Mouse (Mus musculus) ovary, postnatal 36 days (tissue): ENCODE measurements around the gene Tnfaip8l2.
A peak's percentile ranks its signal among the peaks of the same experiment; 100 is the strongest.
"Not testable (repeated sequence)": the region's sequence is repeated elsewhere in the genome, so short reads cannot be mapped to it uniquely, and the experiment has no call there.

Experiments used
- DNase-seq: peaks from one replicate; pipeline ENCODE4 v3.0.0; 2022; ENCODE audit warnings: low spot score, mixed read lengths

Tnfaip8l2 gene

DNA sequence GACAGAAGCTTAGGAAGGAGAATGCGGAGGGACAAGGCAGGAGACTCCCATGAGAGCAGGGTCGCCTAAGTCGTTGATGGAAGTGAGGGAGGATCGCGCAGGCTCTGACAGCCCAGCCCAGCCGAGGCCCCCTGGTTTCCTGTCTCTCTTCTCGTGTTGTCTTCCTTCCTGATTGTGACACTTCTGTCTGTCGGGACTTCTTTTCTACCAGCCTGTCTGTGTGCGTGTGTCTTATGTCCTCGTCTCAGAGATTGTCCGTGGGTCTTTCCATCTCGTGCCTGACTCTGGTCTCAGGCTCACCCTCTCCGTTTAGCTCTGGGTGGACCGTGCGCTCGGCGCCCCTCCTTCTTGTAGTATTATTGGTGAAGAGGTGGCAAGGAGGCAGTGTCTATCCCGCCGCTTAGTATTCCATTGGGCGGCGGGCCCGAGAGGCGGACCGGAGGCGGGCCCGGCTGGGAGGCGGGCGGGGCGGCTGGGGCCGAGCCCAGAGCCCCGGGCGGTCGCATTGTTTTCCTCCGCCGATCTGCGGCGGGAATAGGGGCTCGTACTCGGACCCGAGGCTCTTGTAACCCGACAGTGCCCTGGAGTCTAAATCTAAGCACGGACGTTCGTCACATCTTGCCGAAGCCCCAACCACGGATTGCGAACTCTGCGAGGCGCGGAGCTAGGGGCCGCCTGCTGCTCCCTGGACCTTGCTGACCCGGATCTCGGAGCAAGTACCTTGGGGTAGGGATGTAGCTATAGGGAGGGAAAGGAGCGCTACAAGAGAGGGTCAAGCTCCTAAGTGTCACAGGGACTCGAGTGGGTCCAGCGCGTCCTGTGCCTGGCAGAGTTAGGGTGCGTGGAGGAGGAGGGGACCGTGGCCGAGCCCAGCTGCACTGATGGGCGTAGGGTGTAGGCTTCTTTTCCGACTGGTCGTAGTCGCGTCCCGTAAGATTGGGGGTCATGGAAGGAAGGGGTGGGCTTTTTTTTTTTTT, 18.1 kb upstream of the Tnfaip8l2 start, which contains the start of gene Sema6c:
Sema6c (plus strand) TSS at position 471 of the 977 bp plus-strand sequence.
- peak; percentile 90 for DNase-seq

DNA sequence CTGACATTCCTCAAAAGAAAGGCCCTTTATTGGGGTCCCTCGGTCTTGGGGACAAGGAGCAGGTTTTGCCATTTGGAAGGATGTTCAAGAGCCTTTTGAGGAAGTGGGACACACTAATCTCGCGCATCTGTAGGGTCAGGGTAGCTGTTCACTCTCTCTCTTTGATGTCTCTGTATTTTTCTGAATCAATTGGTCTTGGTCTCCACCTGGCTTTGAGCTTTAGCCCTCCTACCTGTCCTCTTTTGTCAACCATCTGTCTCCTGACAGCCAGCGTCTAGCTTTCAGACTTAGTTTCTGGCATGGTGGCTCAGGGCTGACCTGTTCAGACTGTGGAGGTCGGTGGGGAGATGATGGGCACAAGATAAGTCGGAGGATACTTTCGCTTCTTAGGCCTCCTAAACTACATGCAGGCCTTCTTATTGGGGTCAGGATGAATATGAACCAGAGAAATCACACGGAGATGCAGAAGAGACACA, 17.4 kb upstream of the Tnfaip8l2 start:
- no peak for DNase-seq

DNA sequence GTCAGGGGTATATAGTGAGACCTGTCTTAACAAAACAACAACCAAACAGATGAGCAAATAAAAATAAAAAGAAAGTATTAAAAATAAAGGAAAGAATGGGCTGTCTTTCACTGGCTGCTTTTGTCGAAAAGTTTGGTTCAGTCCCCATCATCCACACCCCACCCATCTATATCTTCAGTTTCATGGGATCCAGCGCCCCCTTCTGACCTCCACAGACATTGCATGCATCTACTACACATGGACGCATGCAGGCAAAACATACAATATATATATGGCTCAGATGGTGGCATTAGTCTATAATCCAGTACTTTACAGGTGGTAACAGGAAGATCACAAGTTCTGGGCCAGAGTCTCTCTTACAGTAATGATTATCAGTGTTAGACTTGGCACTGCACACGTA, 11.7 kb upstream of the Tnfaip8l2 start:
- no peak for DNase-seq

DNA sequence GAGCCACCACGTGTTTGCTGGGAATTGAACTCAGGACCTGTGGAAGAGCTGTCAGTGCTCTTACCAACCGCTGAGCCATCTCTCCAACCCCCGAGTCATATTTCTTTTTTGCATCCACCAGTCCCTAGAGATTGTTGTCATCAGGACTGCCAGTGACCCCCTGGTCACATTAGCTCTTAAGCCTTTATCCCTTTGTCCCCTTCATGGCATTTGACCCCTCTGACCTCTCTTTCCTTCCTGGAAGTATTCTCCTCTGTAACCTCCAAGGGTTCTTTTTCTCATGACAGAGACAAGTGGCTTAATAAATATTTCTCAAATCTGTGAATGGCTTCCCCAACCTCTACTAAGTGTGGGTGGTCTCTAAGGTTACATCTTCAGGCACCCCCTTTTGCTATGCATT, 5.8 kb upstream of the Tnfaip8l2 start:
- DNase-seq: no peak

DNA sequence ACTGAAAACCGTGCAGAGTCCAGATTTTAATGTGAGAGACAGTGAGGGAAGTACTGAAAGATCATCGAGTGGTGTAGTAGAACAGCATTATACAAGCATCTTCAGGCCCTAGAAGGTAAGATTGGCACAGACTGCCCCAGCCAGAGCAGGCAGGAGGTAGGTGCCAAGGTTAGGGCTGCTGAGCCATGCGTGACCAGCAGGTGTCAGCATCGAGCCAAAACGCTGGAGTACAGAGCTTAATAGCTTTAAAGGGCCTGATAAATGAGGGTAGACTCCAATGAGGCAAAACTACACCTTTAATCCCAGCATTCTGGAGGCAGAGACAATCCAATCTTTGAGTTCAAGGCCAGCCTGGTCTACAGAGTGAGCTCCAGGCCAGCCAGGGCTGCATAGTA, 454 bp upstream of the Tnfaip8l2 start:
- DNase-seq: peak; percentile 87

DNA sequence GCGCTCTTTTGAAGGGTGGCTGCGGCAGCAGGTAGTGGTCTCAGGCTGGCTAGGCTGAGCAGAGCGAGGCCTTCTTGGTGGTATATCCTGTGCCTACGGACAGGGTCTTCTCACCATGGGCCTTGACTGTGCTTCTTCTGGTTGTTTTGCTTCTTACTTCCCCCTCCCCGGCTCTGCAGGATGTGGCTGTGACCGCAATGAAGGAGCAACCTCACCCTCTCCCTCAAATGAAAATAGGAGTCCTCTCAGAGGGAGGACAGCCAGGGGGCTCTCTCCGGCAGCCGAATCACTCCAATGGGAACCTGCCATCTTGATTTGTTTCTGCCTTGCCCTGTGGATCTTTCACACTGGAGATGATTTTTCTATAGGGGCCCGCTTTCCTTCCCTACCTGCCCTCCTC, 686 bp downstream of the Tnfaip8l2 start:
- no peak for DNase-seq

DNA sequence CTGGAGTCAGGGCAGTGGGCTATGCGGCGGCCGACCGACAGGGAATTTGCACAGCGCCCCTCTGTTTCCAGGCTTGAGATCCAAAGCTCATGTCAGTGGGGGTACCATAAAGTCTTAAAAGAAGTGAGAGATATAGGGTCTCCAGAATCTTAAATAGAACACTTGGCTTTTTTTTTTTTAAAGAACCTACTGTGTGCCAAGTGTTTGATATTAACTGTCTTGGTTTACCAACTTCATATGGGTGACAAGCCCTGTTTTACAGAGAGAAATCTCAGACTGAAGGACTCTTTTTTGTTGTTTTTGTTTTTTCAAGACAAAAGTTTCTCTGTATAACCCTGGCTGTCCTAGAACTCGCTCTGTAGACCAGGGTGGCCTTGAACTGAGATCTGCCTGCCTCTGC, 1.4 kb downstream of the Tnfaip8l2 start:
- DNase-seq: no peak

DNA sequence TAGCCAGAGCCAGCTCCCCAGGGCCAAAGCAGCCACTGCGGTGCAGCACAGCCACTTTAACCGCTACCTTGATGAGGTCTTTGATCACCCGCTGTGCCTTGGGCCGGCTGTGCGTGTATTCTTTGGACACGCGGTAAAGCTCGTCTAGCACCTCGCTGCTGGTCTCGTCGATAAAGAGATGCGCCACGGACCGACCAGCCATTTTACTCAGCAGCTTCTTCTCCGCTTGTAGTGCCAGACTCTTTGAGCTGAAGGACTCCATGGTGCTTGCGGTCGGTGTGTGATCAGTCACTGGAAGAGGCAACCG, 1.9 kb downstream of the Tnfaip8l2 start:
- no peak for DNase-seq

DNA sequence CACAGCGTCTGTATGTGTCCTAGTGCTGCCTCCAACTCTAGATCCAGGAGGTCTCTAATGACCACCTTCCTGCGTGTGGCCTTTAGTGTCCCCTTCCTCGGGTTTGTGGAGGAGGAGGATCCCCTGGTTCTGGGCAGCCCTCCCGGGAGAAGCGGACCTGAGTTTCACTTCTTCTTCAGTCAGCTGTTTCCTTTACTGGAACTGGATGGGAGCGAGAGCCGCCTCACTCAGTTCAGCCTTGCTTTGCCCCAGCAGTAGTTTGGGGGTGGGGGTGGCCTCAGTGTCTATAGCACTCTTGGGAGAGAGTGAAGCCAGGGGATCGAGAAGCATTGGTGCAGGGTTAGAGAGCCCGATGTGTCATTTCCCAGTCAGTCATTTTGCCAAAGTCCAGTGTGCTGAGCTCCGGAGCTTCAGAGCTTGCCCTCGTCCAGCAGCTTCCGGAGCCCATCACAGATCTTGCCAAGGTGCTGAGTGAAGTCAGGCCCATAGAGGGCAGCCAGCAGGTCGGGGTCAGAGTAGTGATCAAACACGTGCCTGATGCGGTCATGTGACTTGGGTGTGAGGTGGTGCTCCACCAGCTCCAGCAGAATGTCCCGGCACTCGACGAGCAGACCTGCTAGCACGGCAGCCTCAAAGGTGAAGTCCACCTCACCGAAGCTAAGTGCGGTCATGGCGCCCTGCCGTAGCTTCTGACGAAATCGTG, 2.4 kb downstream of the Tnfaip8l2 start:
- DNase-seq: no peak

DNA sequence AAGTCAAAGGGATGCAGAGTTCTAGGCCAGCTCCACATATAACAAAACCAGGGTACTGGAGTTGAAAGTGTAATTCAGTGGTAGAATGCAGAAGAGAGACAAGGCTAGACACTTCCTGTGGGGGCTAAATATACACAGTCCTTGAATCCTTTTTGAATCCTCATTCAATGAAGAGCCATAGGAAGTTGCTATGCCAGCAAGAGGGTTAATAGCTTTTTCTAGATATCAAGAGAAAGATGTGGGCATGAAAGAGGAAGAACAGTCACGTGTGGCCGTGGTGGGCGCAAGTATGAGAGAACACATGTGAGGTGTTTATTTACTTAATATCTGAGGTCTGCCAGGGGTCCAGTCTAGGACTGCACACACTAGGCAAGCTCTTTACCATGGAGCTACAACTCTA, 5.8 kb downstream of the Tnfaip8l2 start:
- no peak for DNase-seq

DNA sequence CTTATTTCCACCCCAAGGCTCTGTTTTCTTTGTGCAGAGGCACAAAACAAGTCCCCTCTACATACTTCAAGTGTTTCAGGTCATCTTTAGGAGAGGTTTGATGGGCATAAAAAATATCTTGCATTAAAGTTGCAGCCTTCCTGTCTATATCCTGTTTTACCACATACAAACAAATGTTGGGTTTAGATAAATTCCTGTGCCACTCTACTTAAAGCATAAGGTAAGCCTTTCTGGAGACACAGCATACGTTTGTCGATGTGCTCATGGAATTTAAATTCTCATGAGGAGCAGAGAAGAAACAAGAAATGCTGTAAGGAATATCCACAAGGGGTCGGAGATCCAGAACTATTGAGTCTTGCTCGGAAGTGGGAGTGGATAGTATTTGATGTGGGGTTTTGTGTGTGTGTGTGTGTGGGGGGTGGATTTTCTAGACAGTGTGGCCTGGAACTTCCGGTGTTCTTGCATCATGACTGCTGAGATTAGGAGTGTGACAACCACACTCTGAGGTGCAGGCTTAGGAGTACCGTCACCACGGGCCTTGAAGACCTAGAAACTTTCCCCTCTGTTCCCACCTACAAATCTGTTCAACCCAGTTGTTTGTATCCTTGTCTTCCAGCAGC, 6.6 kb downstream of the Tnfaip8l2 start:
- no peak for DNase-seq

DNA sequence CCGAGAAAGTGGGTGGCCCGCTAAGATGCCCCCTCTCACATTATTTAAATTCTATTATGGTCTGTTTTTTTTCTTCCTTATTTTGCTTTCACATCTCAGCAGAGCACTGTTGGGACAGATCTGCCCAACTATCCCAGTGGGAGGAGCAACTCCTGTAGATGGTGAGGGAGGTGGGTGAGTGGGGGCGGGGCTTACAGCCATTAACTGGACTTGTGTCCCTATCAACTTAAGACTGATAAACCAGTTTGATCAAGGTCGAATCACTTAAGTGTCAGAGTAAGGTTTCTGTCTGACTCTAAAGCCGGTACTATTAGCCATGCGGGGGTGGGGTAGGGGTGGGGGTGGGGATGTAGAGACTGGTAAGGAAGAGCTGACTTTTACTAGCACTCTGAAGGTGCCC, 7.1 kb downstream of the Tnfaip8l2 start:
- DNase-seq: peak; percentile 71

DNA sequence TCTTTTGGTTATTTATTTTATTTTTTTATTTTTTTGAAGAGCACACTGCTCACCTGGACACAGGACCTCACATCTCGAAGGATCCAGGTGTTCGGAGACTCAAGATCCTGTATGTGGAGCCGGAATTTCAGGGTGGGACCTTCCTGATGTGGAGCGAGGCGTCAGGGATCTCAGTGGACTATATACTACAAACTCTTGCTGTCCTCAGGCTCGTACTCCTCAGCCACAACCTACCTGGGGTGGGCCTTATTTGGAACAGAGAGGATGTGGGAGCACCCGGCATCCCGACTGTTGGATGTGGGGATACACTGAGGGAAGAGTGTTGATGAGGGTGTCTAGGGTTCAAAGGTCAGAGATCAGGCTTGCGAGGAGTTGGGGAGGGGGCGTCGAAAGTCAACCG, 8.0 kb downstream of the Tnfaip8l2 start:
- not testable (repeated sequence) for DNase-seq

DNA sequence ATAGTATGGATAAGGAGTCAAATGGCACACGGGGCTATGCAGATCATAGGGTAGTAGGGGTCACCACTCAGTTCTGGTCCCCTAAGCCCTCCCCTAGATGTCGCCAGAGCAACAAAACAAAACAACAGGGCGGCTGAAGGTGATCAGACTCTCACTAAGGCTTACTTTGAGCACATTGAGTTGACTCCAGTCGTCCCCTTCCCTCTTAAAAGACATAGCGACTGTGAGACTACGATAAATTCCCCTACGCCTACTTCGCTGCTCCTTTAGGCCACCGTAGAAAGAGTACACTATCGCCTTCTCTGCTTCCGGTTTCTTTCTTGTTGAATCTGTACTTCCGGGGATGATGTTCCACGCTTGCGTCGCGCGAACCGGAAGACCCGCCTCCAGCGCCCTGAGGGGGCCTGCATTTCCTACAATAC, 8.5 kb downstream of the Tnfaip8l2 start, which contains the start of the genes Scnm1 and Lysmd1:
Scnm1 (minus strand) TSS at position 332 of the 422 bp plus-strand sequence.
Lysmd1 (plus strand) TSS at position 409 of the 422 bp plus-strand sequence.
- peak; percentile 87 for DNase-seq

DNA sequence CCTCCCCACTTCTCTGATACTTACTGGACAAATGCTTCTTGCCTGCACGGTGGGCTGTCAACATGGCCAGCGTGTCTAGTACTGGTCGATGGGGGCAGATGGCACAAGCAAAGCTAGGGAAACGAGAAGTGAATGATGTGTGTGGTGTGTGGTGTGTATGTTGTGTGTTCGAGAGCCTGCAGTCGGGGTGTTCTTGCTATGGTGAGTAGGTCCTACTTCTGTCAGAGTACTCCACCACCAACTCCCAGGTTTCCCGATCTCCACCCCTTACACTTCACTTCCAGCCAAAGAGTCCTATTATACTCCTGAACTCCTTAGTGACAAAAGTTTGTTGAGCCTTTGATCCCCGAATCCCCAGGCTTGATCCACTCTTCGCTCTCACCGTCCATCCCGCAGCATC, 9.0 kb downstream of the Tnfaip8l2 start:
- no peak for DNase-seq

DNA sequence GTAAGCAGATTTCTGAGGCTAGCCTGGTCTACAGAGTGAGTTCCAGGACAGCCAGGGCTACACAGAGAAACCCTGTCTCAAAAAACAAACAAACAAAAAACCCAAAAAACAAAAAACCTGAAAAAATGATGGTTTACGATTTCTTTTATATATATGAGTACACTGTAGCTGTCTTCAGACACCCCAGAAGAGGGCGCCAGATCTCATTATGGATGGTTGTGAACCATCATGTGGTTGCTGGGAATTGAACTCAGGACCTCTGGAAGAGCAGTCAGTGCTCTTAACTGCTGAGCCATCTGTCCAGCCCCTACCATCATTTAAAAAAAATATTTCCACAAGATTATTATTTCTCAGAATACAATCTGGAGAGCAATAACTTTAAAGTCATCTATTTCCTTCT, 9.8 kb downstream of the Tnfaip8l2 start:
- not testable (repeated sequence) for DNase-seq

DNA sequence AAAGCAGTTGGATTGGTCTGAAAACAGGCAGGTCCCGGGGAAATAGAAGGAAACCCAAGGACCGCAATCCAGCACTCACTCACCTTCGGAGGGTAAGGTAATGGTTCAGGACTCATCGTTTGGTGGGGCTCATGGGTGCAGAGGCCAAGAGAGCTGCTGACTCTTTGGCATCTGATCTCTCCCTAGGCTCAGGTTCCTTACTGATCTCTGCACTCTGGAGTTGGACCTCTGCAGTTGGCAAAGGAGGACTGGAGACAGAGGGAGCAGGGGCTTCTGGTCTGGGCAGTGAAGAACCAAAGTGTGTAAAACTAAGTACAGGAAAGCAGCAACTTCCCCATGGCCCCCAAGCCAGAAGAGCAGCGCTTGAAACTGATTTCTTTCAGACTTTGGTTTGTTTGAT, 12.1 kb downstream of the Tnfaip8l2 start:
- no peak for DNase-seq

DNA sequence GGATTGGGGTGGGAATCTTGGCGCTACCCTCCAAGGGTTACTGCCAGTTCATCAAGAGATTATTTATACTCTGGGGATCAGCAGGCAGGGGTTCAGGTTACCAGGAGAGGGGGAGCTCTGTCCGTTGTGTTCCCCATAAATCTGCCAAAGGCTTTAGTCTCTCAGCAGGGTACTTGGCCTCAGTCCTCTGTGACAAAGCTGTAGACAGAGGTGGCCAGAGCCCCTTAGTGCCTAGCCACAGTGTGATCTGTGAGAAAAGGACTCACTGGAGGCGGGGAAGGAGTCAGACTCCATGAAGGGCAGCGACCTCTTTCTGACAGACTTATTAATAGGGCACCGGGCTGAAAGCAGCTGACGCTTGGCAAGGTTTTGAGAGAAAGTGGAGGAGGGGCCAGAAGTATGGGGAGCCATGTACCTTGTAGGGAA, 12.9 kb downstream of the Tnfaip8l2 start:
- no peak for DNase-seq

DNA sequence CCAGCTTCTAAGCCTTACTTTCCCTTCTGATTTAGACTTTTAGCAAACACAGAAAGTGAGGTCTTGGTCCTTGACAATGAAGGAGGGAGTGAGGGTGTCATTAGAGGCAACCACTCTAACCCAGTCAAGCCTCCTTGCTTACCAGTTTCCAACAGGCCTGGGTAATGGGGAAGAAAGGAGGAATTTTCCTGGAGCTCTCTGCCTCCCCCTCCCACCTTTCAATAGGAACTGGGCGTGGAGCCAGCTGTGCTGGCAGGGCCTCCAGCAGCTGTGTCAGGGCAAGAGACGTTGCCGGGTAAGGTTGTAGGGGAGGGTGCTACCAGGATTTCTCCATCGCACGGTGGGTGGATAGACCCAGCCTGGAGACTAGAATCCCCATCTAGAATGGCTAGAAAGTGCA, 17.2 kb downstream of the Tnfaip8l2 start:
- peak; percentile 54 for DNase-seq

DNA sequence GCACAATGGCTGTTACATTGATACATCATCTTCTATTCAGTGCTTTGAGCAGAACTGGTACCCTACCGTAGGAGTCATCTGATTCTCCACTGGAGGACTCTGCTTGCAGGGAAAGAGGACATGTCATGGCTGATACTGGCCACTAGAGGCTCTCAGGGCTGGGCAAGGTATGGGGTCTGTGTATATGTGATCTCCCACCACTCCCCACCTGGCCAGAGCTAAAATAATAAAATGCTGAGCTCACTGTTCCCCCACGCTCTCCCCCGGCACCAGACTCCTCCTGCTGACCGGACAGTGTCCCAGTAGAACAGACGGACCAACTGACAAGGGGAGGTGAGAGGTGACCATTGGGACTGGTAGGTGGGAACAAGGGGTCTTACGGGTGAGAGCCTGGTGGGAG, 17.9 kb downstream of the Tnfaip8l2 start, which contains the start of gene Tmod4:
Tmod4 (plus strand) TSS at position 231 of the 400 bp plus-strand sequence.
- no peak for DNase-seq

DNA sequence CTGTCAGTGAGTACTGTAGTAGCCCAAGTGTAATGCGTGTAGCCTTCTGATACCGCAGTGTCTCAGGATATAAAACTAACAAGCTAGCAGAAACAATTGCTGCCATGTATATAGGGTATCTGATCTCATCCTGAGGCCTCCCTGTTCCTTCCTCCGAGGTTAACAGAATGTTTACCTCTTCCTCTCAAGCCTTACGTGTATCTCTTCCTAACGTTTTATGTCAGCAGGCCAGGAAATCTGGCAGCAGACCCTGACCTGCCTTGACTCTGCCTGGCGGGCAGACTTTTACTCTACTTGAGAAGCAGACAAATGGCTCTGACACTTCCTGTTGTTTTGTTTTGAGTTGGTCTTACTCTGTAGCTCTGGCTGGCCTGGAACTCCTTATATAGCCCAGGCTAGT, 20.6 kb downstream of the Tnfaip8l2 start:
- DNase-seq: no peak

DNA sequence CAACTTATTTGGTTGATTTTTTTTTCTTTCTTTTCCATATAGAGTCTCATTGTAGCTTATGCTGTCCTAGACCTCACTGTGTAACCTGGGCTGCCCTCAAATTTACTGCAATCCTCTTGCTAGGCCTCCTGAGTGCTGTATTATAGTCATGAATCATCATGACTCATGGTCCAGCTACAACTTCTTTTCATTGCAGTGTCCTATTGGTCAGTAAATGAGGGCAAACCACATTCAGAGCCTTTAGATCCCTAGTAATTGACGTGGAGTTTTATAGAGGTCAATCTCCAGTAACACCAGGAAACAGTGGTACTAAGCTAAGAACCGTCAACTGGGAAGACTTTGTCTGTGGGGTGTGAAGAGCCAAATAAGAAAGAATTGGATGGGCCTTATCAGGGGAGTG, 24.4 kb downstream of the Tnfaip8l2 start:
- DNase-seq: no peak
